Mouse (Mus musculus) CH12.LX (cell line): ENCODE results near the gene Gm42715.

Experiments used
- CTCF ChIP-seq, 2 experiments: IDR thresholded peaks in 1 of 2; conservative IDR thresholded peaks in 1 of 2; 2 replicates each; pipeline ENCODE4 v1.5.1; 2011 to 2012; ENCODE audit warnings: low read depth in 2 of 2, low read length in 2 of 2, improper control_type of control experiment in 1 of 2, inconsistent platforms in 1 of 2, mild to moderate bottlenecking in 1 of 2, moderate library complexity in 1 of 2
- KAT2A ChIP-seq: IDR thresholded peaks from 2 replicates; pipeline ENCODE4 v1.6.1; 2012; ENCODE audit warnings: low read length, improper control_type of control experiment, inconsistent platforms; ENCODE audit not compliant: insufficient replicate concordance
- MAZ ChIP-seq: IDR thresholded peaks from 2 replicates; pipeline ENCODE4 v1.6.1; 2012; ENCODE audit warnings: low read depth, mild to moderate bottlenecking, inconsistent platforms, low read length, improper control_type of control experiment, moderate library complexity
- MEF2A ChIP-seq: IDR thresholded peaks from 2 replicates; pipeline ENCODE4 v1.6.1; 2014; ENCODE audit warnings: low read depth, mild to moderate bottlenecking, inconsistent platforms, low read length, improper control_type of control experiment, borderline replicate concordance
- NELFE ChIP-seq: IDR thresholded peaks from 2 replicates; pipeline ENCODE4 v1.6.1; 2011; ENCODE audit warnings: low read depth, low read length, improper control_type of control experiment

DNA sequence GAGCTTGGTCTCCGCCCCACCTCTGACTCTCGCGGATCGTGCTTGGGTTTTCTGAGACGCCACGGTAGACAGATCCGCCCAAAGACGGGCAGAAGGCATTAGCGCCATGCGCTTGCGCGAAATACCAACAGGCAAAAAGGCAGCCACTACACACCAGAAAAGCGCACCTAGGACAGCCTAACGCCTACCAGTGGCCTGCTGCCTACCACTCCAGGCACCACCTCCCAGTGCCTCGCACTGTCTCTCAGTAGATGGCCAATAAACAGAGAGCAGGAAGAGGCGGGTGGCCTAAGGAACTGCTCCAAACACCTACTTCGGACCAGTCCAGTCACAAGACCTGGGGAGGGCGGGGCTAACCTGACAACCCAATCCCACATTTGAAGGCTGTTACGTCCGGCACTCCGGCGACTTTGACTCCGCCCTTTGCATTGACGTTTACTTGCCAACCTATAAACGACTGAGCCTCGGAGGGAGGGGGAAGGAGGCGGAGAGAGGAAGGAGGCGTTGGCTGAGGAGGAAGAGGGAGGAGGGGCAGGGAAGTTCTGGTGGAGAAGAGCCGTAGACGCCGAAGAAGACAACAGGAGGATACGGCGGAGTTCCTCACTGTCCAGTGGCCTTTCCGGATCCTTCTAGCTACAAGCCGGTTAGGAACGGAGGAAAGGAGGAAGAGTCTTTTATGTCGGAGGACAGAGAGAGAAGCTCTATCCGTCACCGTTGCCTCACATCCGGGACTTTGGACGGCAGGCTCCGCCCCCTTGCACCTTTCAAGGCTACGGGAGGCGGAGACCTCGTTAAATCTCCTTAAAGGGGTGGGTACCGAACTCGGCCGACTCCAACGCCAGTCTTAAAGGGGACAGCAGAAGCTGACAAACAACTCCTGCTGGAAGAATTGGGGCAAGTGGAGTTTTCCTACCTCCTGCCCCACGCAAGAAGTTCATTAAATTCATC lies 41.4 kb upstream of the Gm42715 start:
- no peak for TF ChIP-seq CTCF (conservative IDR thresholded peaks at IDR 0.05 in 1 of 2, IDR thresholded peaks at IDR 0.05 in 1 of 2; ENCODE audit: low read depth in 2 of 2, low read length in 2 of 2)
- peak; percentile 79; the same call in 1 of the 2 replicates for TF ChIP-seq KAT2A
- peak; percentile 92 for TF ChIP-seq MAZ
- TF ChIP-seq NELFE = peak; percentile 58; the same call in 1 of the 2 replicates
- TF ChIP-seq MEF2A = no peak; the same call in 1 of the 2 replicates
